Mouse (Mus musculus) embryonic facial prominence, embryonic 15.5 days (tissue): ENCODE measurements around the gene Mrgpre. TPM values are rescaled to one million over a fixed set of nuclear protein-coding genes. Genes with fewer than 3 reads are reported as not detected.
A peak's percentile ranks its signal among the peaks of the same experiment; 100 is the strongest.

Experiments used
- ATAC-seq: fragments of 200-750 bp; cut with Nextera tagmentation; 2 replicates; pipeline ENCODE4 v1.8.0; 2017; ENCODE audit warnings: low read depth, moderate TSS enrichment; ENCODE audit not compliant: insufficient number of reproducible peaks, low FRiP score, low TSS enrichment
- H3K27ac ChIP-seq: fragments of 300-500 bp; sonication (generic); replicated peaks from 2 replicates; pipeline ENCODE4 v1.5.1; 2015; ENCODE audit warnings: mild to moderate bottlenecking, inconsistent platforms
- H3K27me3 ChIP-seq: fragments of 300-500 bp; sonication (generic); 2 replicates; pipeline ENCODE4 v1.6.1; 2015; ENCODE audit warnings: inconsistent platforms
- H3K36me3 ChIP-seq: fragments of 300-500 bp; sonication (generic); 2 replicates; pipeline ENCODE4 v1.6.1; 2015; ENCODE audit warnings: mild to moderate bottlenecking, inconsistent platforms
- H3K4me1 ChIP-seq: fragments of 300-500 bp; sonication (generic); 2 replicates; pipeline ENCODE4 v1.6.1; 2015; ENCODE audit warnings: inconsistent platforms
- H3K4me2 ChIP-seq: fragments of 300-500 bp; sonication (generic); replicated peaks from 2 replicates; pipeline ENCODE4 v1.6.1; 2015; ENCODE audit warnings: mild to moderate bottlenecking, inconsistent platforms
- H3K4me3 ChIP-seq: fragments of 300-500 bp; sonication (generic); replicated peaks from 2 replicates; pipeline ENCODE4 v1.5.1; 2015; ENCODE audit warnings: mild to moderate bottlenecking, inconsistent platforms
- H3K9ac ChIP-seq: fragments of 300-500 bp; sonication (generic); 2 replicates; pipeline ENCODE4 v1.6.1; 2015; ENCODE audit warnings: inconsistent platforms
- H3K9me3 ChIP-seq: fragments of 300-500 bp; sonication (generic); replicated peaks from 2 replicates; pipeline ENCODE4 v1.6.1; 2016; ENCODE audit warnings: inconsistent platforms
- WGBS: fragments of 180-500 bp; shearing (Covaris S2); methylation state at CpG from one replicate; pipeline ENCODE4 v1.1.7; 2015; 5-methylcytosine and 5-hydroxymethylcytosine counted together
- polyA plus RNA-seq: library from polyadenylated mRNA; unstranded; fragments of >200 nt; fragmentation: Nextera tagmentation; extraction: Ambion mirVana; gene quantifications from 2 replicates; pipeline ENCODE4 v1.2.1, GENCODE M21; 2015

Mrgpre gene
- polyA plus RNA-seq, 1 experiment from 2014 or later: 2.5 TPM

DNA sequence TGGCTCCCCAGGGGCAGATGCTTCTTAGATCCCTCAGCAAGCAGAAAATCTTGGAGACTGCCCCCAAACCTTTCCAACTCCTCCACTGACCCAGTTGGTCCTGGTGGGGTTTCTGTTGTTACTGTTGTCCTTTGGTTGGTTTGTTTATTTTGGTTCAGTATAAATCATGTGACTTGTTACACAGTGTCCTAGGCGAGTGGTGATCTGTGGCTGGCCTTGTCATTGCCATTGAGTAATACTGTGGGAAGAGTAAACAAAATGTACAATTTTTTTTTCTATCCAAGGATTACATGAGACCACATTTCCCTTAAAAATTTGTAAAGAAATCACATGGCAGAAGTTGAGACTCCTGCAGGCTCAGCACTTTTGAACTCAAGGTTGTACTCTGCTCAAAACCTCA, 14.8 kb downstream of the Mrgpre start:
- Histone ChIP-seq H3K9me3 (no peaks in the 10 kb centered on the region), H3K36me3 (no peaks in the 10 kb centered on the region), H3K4me2 (no peak overlapping the region), H3K27ac (no peak overlapping the region), H3K9ac (no peak overlapping the region), H3K27me3 (peaks cover 22% of the 10 kb centered on the region), H3K4me1 (no peaks in the 10 kb centered on the region), H3K4me3 (no peak overlapping the region)
- ATAC-seq: no peak
- WGBS: 51% methylated on average over 1 of the region's 1 CpGs

DNA sequence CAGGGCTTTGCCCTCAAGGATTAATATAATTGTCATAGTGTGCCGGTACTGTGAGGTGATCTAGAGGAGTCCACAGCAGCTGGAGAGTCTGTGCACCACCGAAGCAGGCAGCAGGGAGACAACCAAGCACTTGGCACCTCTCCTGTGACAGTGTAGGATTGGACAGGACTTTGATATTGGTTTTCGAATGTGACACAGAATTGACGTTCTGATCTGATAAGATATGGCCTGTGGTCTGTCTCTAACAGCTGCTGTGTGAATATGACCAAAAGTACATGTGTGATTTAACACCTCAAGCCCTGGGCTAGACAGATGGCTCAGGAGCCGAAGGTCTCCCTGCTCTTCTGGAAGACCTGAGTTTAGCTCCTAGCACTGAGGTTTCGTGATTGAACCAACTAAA, 16.0 kb downstream of the Mrgpre start:
- Histone ChIP-seq H3K27ac (no peak overlapping the region), H3K4me3 (no peak overlapping the region), H3K36me3 (no peaks in the 10 kb centered on the region), H3K27me3 (peaks cover 27% of the 10 kb centered on the region), H3K4me2 (no peak overlapping the region), H3K4me1 (no peaks in the 10 kb centered on the region), H3K9me3 (no peaks in the 10 kb centered on the region), H3K9ac (no peak overlapping the region)
- 73% methylated on average over 6 of the region's 6 CpGs for WGBS
- ATAC-seq: no peak

DNA sequence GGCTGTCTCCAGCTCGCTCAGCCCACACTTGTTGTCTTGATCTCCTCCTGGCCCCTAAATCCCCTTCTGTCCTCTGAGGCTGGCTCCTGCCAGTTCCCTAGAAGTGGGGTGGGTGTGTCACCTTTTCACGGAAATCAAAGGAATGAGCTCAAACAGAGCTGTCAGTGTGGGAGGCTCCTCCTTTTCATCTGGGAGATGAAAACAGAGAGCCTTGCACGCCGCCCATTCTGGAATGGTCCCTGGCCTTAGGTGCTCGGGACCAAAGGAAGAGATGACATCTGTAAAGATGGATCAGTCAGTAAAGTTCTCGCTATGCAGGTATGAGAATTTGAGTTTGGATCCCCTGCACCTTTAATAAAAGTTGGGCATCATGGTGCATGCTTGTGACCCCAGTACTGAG, 17.4 kb downstream of the Mrgpre start, which contains the start of gene Mrgprg:
Gene Mrgprg, minus strand, starts transcription at position 101 of the 400 bp plus-strand sequence.
- H3K4me3 ChIP-seq: no peak within 1 kb of the TSS
- no peak within 1 kb of the TSS for H3K27ac ChIP-seq
- H3K9ac ChIP-seq: no peak within 1 kb of the TSS
- no peak within 1 kb of the TSS for H3K4me2 ChIP-seq
- H3K36me3 ChIP-seq: no peaks in the 10 kb centered on the region
- WGBS: 37% methylated on average over 6 of the region's 6 CpGs
- H3K27me3 ChIP-seq: peaks cover 27% of the 10 kb centered on the region
- no peaks in the 10 kb centered on the region for H3K4me1 ChIP-seq
- no peak for ATAC-seq
- H3K9me3 ChIP-seq: no peaks in the 10 kb centered on the region

DNA sequence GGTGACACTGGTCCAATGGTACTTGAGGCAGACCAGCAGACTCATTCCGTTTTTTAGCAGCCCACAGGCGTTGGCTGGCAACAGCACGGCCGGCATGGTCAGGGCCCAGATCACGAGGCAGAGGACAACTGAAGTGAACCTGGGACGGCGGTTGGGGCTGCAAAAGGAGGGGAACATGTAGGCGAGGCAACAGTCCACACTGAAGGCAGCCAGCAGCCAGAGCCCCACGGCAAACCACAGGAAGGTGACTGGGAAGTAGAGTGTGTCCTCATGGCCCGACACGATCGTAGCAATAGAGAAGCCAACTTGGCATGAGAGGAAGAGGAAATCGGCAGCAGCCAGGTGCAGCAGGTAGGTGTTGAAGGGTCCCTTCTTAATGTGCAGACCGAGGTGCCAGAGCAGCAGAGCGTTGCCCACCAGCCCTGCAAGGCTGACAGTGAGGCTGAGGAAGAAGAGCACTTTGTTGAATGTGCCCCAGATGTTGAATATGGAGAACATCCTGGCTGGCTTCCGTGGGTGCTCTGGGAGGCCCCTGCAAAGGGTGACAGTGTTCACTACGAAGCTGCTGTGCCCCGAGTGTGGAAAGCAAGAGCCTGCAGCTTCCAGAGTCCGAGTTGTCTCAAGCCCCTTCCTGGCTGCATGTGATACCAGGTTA, 19.3 kb downstream of the Mrgpre start:
- Histone ChIP-seq H3K4me2 (no peak overlapping the region), H3K36me3 (no peaks in the 10 kb centered on the region), H3K27ac (no peak overlapping the region), H3K9me3 (no peaks in the 10 kb centered on the region), H3K9ac (no peak overlapping the region), H3K4me1 (no peaks in the 10 kb centered on the region), H3K4me3 (no peak overlapping the region), H3K27me3 (peaks cover 27% of the 10 kb centered on the region)
- ATAC-seq: no peak
- 70% methylated on average over 19 of the region's 19 CpGs for WGBS

DNA sequence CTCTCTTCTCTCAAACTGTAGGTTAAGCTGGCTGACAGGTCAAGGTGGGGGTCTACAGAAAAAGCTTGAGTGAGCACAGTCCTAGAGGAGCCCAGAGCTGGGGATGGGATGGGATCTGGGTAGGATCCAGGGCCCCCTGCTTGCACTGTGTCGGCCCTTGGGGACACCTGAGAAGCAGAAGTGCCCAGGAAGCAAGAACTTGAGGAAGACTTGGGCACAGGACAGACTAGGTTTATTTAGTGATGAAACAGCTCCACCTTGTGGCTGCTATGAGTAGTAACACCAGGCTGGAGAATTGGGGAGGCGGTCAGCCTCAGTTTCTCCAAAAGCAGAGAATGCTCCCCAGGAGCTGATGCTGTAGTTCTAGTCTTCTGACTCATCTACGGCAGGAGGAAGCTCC, 20.5 kb downstream of the Mrgpre start:
- H3K27me3 ChIP-seq: peaks cover 27% of the 10 kb centered on the region
- ATAC-seq: 0 out of 2 replicates have a peak, but pooled peaks have one; percentile 29
- no peak overlapping the region for H3K4me2 ChIP-seq

DNA sequence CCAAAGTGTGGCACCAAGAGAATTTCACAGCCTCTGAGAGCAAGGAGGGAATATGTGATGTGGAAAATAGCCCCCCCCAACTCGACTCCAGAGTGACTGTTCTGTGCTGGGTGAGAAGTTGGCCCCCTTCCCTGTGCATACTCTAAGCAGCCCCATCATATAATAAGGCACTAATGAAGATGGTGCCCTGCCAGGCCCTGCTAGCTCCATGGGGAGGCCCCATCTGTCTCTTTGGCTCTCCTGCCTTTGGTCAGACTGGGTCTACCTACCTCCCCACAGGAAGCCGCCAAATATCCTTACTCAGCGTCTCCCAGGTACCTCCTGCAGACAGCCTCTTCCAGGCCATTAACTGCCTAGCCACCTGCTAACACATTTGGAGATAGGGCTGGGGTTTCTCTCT, 25.3 kb downstream of the Mrgpre start:
- H3K4me3 ChIP-seq: no peak overlapping the region
- H3K27me3 ChIP-seq: peaks cover 4% of the 10 kb centered on the region
- no peak for ATAC-seq
- peaks cover 16% of the 10 kb centered on the region for H3K4me1 ChIP-seq
- H3K4me2 ChIP-seq: no peak overlapping the region
- H3K36me3 ChIP-seq: no peaks in the 10 kb centered on the region
- no peaks in the 10 kb centered on the region for H3K9me3 ChIP-seq
- WGBS: 55% methylated on average over 3 of the region's 3 CpGs
- no peak overlapping the region for H3K27ac ChIP-seq
- H3K9ac ChIP-seq: no peak overlapping the region

More for the DNA sequence above, 20.5 kb downstream of the Mrgpre start:
- Histone ChIP-seq H3K27ac (no peak overlapping the region), H3K36me3 (no peaks in the 10 kb centered on the region), H3K4me3 (no peak overlapping the region), H3K4me1 (no peaks in the 10 kb centered on the region), H3K9ac (no peak overlapping the region), H3K9me3 (no peaks in the 10 kb centered on the region)
- 20% methylated on average over 3 of the region's 3 CpGs for WGBS

DNA sequence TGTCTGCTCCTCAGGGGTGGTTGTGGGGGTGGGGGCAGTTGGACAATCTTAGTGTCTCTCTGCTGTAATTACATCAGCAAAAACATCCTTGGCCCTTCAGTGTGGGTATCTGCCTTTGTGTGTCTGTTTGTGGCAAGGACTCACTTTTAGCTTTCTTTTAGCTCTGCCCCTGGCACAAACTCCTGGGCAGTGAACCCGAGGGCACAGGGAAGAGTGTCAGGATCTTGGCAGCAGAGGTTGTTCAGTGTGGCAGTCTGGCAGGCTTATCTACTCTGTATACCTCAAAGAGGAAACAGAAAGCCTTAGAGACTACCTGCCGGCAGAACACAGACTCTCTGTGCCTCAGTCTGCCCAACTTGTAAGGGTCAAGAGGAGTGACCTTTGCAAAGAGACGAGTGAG, 26.6 kb downstream of the Mrgpre start:
- 60% methylated on average over 3 of the region's 3 CpGs for WGBS
- H3K4me3 ChIP-seq: no peak overlapping the region
- no peak overlapping the region for H3K4me2 ChIP-seq
- H3K4me1 ChIP-seq: peaks cover 16% of the 10 kb centered on the region
- H3K9ac ChIP-seq: no peak overlapping the region
- no peaks in the 10 kb centered on the region for H3K9me3 ChIP-seq
- H3K36me3 ChIP-seq: no peaks in the 10 kb centered on the region
- peaks cover 4% of the 10 kb centered on the region for H3K27me3 ChIP-seq
- ATAC-seq: no peak
- no peak overlapping the region for H3K27ac ChIP-seq

DNA sequence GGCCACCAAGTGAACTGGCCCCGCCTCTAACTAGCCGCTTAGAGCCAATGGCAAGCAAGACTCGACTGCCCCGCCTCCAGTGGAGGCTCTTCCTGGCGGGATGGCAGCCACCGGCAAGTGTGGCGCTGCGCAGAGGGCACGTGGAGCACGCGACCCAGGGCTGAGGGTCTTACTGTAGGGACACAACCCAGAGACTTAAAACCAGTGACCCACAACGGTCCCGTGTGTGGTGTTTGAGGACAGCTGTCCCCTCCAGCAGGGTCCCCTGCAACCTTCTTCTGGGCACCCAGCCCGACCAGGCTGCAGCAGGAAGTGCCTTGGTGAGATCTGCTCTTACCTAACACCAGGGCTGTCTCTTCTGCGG, 27.3 kb downstream of the Mrgpre start:
- WGBS: 2% methylated on average over 15 of the region's 15 CpGs
- H3K27me3 ChIP-seq: peaks cover 4% of the 10 kb centered on the region
- peak; percentile 89 for ATAC-seq

DNA sequence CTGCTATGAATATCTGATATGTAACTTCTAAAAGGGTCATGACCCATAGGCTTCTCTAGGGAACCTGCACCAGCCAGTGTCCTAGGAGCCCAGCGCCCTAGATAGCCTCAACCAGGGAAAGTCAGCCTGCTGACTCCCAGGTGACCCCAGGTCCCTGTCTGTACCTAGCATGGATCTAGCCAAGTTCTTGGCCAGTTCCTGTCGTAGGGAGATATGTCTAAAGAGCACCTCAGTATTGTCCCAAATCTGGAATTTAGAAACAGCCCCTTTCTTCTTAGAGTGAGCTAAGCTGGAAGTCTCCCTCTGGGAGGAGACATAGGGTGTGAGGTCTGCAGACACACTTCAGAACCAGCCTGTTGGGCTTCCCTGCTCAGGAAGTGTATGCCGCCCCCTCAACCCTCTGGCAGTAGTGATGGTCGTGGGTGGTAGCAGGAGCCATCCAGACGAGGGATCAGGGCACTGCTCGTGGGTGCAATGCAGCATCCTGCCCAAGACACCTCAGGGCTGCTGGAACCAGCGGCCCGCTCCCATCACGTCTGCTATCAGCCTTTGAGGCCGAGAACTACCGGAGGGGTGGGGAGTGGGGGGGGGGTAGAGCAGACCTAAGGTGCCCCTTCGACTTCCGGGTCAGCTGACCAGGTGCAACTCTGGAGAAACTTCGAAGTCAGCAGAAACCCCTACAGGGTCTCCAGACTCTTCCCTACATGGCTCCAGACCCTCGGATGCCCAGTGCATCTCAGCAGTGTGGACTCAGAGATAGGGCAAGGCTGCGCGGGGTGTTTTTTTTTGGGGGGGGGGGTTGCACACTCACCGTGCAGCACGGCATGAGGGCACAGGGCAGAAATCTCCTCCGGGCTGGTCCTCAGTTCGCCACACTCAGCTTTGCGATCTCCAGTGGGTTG, 27.9 kb downstream of the Mrgpre start, which contains the start of gene Osbpl5:
Gene Osbpl5, minus strand, starts transcription at position 861 of the 902 bp plus-strand sequence.
- no peaks in the 10 kb centered on the region for H3K9me3 ChIP-seq
- WGBS: 25% methylated on average over 22 of the region's 22 CpGs
- H3K4me3 ChIP-seq: peak within 1 kb of the TSS; percentile 44
- peak within 1 kb of the TSS; percentile 88 for H3K4me2 ChIP-seq
- 0 out of 2 replicates have a peak within 1 kb of the TSS, but pooled peaks have one; percentile 15 for H3K9ac ChIP-seq
- H3K4me1 ChIP-seq: peaks cover 16% of the 10 kb centered on the region
- H3K36me3 ChIP-seq: no peaks in the 10 kb centered on the region
- peaks cover 4% of the 10 kb centered on the region for H3K27me3 ChIP-seq
- H3K27ac ChIP-seq: no peak within 1 kb of the TSS
- ATAC-seq: 0 out of 2 replicates have a peak, but pooled peaks have one; percentile 5

More for the DNA sequence above, 27.3 kb downstream of the Mrgpre start:
- Histone ChIP-seq H3K36me3 (no peaks in the 10 kb centered on the region), H3K9ac (0 out of 2 replicates have a peak overlapping the region, but pooled peaks have one; percentile 15), H3K4me1 (peaks cover 16% of the 10 kb centered on the region), H3K4me2 (peak overlapping the region; percentile 88), H3K9me3 (no peaks in the 10 kb centered on the region), H3K4me3 (peak overlapping the region; percentile 44), H3K27ac (no peak overlapping the region)

DNA sequence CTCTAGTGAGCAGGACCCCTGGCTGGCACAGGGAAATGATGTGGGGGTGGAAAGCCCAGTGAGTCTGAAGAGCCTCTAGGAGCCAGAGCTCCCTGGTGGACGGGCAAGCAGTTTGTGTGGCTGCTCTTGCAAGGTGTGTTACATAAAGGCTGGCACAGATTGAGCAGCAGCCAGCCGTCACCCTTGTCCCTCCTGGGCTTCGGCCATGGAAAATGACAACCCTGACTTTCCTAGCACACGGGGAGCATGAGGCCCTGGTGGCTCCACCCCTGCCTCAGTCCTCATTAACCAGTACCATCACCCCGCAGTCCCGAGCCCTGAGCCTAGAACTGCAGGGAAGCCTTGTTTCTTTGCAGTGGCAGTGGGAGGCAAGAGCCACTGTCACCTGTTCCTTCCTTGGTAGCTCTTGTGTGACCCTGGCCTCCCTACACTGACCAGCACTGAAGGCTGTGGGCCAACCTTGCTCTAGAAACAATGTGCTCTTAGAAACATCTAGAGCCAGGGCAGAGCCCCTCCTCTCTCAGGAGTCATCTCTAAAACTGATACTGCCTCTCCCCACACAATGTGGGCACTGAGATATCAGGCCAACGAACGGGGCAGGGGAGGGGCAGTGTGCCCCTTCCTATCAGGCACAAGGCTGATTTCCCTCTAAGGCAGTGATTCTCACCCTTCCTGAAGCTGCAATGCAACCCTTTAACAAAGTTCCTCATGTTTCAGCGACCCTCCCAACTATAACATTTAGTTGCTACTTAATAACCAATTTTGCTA, 28.8 kb downstream of the Mrgpre start:
- Histone ChIP-seq H3K9ac (no peak overlapping the region), H3K27ac (no peak overlapping the region), H3K9me3 (no peaks in the 10 kb centered on the region), H3K27me3 (peaks cover 4% of the 10 kb centered on the region), H3K4me1 (peaks cover 16% of the 10 kb centered on the region), H3K36me3 (no peaks in the 10 kb centered on the region), H3K4me3 (no peak overlapping the region), H3K4me2 (no peak overlapping the region)
- ATAC-seq: no peak
- 74% methylated on average over 9 of the region's 9 CpGs for WGBS
